Mouse (Mus musculus) hindbrain, embryonic 16.5 days (tissue): ENCODE results near the gene Por. TPM values are rescaled to one million over a fixed set of nuclear protein-coding genes. Genes with fewer than 3 reads are reported as not detected.

Experiments
- ATAC-seq: fragments of 200-750 bp; cut with Nextera tagmentation; 2 replicates; pipeline ENCODE4 v1.8.0; 2017; ENCODE audit warnings: moderate TSS enrichment, moderate library complexity
- H3K27ac ChIP-seq: fragments of 300-500 bp; sonication (generic); 2 replicates; pipeline ENCODE4 v1.5.1; 2014; ENCODE audit warnings: low read depth, mild to moderate bottlenecking, control low read depth, low read length, moderate library complexity
- H3K27me3 ChIP-seq: fragments of 300-500 bp; sonication (generic); replicated peaks from 2 replicates; pipeline ENCODE4 v1.6.1; 2014; ENCODE audit warnings: low read length; ENCODE audit not compliant: control insufficient read depth, insufficient read depth
- H3K36me3 ChIP-seq: fragments of 300-500 bp; sonication (generic); 2 replicates; pipeline ENCODE4 v1.6.1; 2014; ENCODE audit warnings: mild to moderate bottlenecking, low read length, moderate library complexity, mixed read lengths; ENCODE audit not compliant: control insufficient read depth, insufficient read depth
- H3K4me1 ChIP-seq: fragments of 300-500 bp; sonication (generic); 2 replicates; pipeline ENCODE4 v1.6.1; 2014; ENCODE audit warnings: low read depth, low read length; ENCODE audit not compliant: control insufficient read depth, insufficient read depth
- H3K4me2 ChIP-seq: fragments of 300-500 bp; sonication (generic); 2 replicates; pipeline ENCODE4 v1.6.1; 2014; ENCODE audit warnings: mild to moderate bottlenecking, low read length, control low read depth, moderate library complexity
- H3K4me3 ChIP-seq: fragments of 300-500 bp; sonication (generic); 2 replicates; pipeline ENCODE4 v1.5.1; 2014; ENCODE audit warnings: mild to moderate bottlenecking, low read length, control low read depth, moderate library complexity
- H3K9ac ChIP-seq: fragments of 300-500 bp; sonication (generic); 2 replicates; pipeline ENCODE4 v1.6.1; 2014; ENCODE audit warnings: low read depth, mild to moderate bottlenecking, control low read depth, low read length, moderate library complexity
- H3K9me3 ChIP-seq: fragments of 300-500 bp; sonication (generic); 2 replicates; pipeline ENCODE4 v1.6.1; 2014; ENCODE audit warnings: mild to moderate bottlenecking, low read length, moderate library complexity; ENCODE audit not compliant: control insufficient read depth
- WGBS: fragments of 180-500 bp; shearing (Covaris S2); extraction: QIAGEN DNeasy Blood & Tissue Kit; methylation state at CpG from one replicate; pipeline ENCODE4 v1.1.7; 2014; 5-methylcytosine and 5-hydroxymethylcytosine counted together
- polyA plus RNA-seq: library from polyadenylated mRNA; unstranded; fragments of >200 nt; fragmentation: Nextera tagmentation; extraction: Ambion mirVana; gene quantifications from 2 replicates; pipeline ENCODE4 v1.2.1, GENCODE M21; 2015

Gene Por
- polyA plus RNA-seq, 1 experiment from 2014 or later: 101 TPM

- ATAC-seq: 0 out of 2 replicates have a peak, but pooled peaks have one; percentile 34
- Histone ChIP-seq H3K27me3 (no peaks in the 10 kb centered on the region), H3K4me3 (no peak overlapping the region), H3K27ac (no peak overlapping the region), H3K4me1 (no peaks in the 10 kb centered on the region), H3K36me3 (no peaks in the 10 kb centered on the region), H3K9ac (no peak overlapping the region), H3K4me2 (no peak overlapping the region), H3K9me3 (no peaks in the 10 kb centered on the region)
- WGBS: 76% methylated on average over 6 of the region's 6 CpGs
Measured at GRCm38 (mm10) chr5:135680967-135681545, 11.2 kb downstream of the Por start.

DNA sequence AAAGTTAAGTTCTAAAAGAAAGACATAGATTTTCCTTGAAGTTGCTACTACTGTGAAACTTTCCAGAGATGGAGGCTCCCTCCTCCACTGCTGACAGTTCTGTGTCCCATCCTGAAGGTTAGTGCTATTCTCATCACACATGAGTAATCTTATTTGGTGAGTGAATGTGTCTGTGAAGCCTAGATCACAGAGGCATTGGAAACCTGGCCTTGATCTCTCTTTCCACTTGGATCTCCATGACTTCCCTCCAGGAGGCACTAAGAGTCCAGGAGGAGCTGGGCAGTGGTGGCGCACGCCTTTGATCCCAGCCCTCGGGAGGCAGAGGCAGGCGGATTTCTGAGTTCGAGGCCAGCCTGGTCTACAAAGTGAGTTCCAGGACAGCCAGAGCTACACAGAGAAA is 12.2 kb downstream of the Por start:
- 93% methylated on average over 5 of the region's 5 CpGs for WGBS

DNA sequence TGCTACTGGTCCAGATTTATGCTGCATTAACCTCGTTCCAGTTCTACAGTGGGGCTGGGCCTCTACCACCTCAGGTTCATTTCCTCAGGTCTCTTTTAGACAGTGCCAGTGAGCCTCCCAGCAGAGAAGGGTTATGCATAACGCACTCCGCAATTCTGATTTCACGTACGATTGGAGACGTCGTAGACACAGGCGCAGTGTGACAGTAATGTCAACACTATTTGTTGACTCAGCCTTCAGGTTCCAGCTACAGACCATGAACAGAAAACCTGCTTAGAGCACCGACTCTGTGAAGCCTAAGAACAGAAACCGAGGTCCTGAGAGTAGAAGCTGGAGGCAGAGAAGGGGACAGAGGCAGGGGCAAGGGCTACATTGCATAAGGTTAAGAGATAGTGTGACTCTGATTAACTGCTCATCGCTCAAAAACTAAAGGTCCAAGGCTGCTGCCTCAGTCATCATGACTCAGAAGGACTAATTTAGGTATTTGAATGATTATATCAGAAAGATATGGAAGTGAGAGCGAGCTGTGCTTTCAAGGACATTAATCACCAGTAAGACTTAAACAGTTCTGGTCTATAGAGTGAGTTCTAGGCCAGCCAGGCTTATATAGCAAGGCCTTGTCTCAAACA is 13.2 kb downstream of the Por start:
- ATAC-seq: no peak
- 90% methylated on average over 12 of the region's 12 CpGs for WGBS
- Histone ChIP-seq H3K27me3 (no peaks in the 10 kb centered on the region), H3K9me3 (no peaks in the 10 kb centered on the region), H3K4me2 (no peak overlapping the region), H3K4me1 (no peaks in the 10 kb centered on the region), H3K27ac (no peak overlapping the region), H3K9ac (no peak overlapping the region), H3K36me3 (no peaks in the 10 kb centered on the region), H3K4me3 (no peak overlapping the region)

More for the DNA sequence above, 12.2 kb downstream of the Por start:
- Histone ChIP-seq H3K4me3 (no peak overlapping the region), H3K4me2 (no peak overlapping the region), H3K9me3 (no peaks in the 10 kb centered on the region), H3K4me1 (no peaks in the 10 kb centered on the region), H3K27me3 (no peaks in the 10 kb centered on the region), H3K9ac (no peak overlapping the region), H3K36me3 (no peaks in the 10 kb centered on the region), H3K27ac (no peak overlapping the region)
- ATAC-seq: no peak

- no peaks in the 10 kb centered on the region for H3K27me3 ChIP-seq
Measured at GRCm38 (mm10) chr5:135690401-135690800, 20.6 kb downstream of the Por start.

GRCm38 (mm10) chr5:135691266-135691665 is 21.4 kb downstream of the Por start:
- no peaks in the 10 kb centered on the region for H3K27me3 ChIP-seq
- H3K27ac ChIP-seq: no peak overlapping the region
- no peak overlapping the region for H3K4me3 ChIP-seq
- no peak for ATAC-seq
- no peaks in the 10 kb centered on the region for H3K36me3 ChIP-seq
- H3K9ac ChIP-seq: no peak overlapping the region
- no peak overlapping the region for H3K4me2 ChIP-seq
- no peaks in the 10 kb centered on the region for H3K9me3 ChIP-seq
- WGBS: 74% methylated on average over 4 of the region's 4 CpGs
- peaks cover 15% of the 10 kb centered on the region for H3K4me1 ChIP-seq

More at GRCm38 (mm10) chr5:135690401-135690800, 20.6 kb downstream of the Por start:
- Histone ChIP-seq H3K4me2 (peak overlapping the region; percentile 80), H3K4me3 (peak overlapping the region; percentile 87), H3K9me3 (no peaks in the 10 kb centered on the region), H3K36me3 (no peaks in the 10 kb centered on the region), H3K4me1 (peaks cover 15% of the 10 kb centered on the region), H3K9ac (peak overlapping the region; percentile 27; the same call in 1 of the 2 replicates), H3K27ac (no peak overlapping the region)
- 90% methylated on average over 5 of the region's 5 CpGs for WGBS
- ATAC-seq: no peak

DNA sequence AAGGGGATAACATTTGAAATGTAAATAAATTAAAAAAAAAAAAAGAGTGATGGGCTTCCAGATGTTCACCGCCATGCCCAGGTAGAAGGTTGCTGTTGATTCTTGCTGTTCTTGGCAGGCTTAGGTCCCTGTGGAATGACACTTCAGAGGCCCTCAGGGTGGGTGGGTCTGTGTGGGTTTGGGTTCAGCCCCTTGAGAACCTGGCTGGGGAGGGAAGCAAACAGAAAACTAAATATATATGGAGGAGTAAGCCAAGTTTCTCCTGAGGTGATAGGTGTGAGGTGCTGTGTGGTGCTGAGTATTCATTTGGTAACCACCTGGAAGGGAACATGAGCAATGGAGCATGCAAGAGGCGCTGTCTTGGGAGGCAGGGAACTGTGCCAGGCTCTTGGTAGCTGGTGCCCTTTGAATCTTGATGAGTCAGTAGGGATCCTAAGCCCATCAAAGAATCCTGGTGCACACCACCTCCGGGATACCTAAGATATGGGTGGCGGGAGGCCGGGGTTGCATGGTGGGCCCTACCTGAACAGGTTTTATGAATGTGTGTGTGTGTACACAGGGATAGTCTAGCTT is 23.5 kb downstream of the Por start:
- no peak for ATAC-seq
- no peak overlapping the region for H3K4me2 ChIP-seq
- no peaks in the 10 kb centered on the region for H3K36me3 ChIP-seq
- 98% methylated on average over 5 of the region's 5 CpGs for WGBS
- no peak overlapping the region for H3K27ac ChIP-seq
- no peak overlapping the region for H3K4me3 ChIP-seq
- H3K27me3 ChIP-seq: no peaks in the 10 kb centered on the region
- no peaks in the 10 kb centered on the region for H3K9me3 ChIP-seq
- peaks cover 15% of the 10 kb centered on the region for H3K4me1 ChIP-seq
- H3K9ac ChIP-seq: no peak overlapping the region

- 0 out of 2 replicates have a peak, but pooled peaks cover 3% of the 10 kb centered on the region for H3K36me3 ChIP-seq
- peaks cover 10% of the 10 kb centered on the region for H3K4me1 ChIP-seq
- no peaks in the 10 kb centered on the region for H3K9me3 ChIP-seq
- H3K9ac ChIP-seq: no peak overlapping the region
- no peak overlapping the region for H3K4me2 ChIP-seq
- no peak overlapping the region for H3K27ac ChIP-seq
- H3K4me3 ChIP-seq: no peak overlapping the region
- H3K27me3 ChIP-seq: no peaks in the 10 kb centered on the region
- no peak for ATAC-seq
- 70% methylated on average over 7 of the region's 7 CpGs for WGBS
Measured at GRCm38 (mm10) chr5:135695277-135695721, 25.5 kb downstream of the Por start.

GRCm38 (mm10) chr5:135697711-135698111 is 27.9 kb downstream of the Por start:
- no peak overlapping the region for H3K27ac ChIP-seq
- no peaks in the 10 kb centered on the region for H3K27me3 ChIP-seq
- H3K9me3 ChIP-seq: no peaks in the 10 kb centered on the region
- ATAC-seq: no peak
- H3K4me3 ChIP-seq: no peak overlapping the region
- no peak overlapping the region for H3K4me2 ChIP-seq
- no peak overlapping the region for H3K9ac ChIP-seq
- H3K36me3 ChIP-seq: peaks cover 5% of the 10 kb centered on the region; the same call in 1 of the 2 replicates
- WGBS: 81% methylated on average over 5 of the region's 5 CpGs
- no peaks in the 10 kb centered on the region for H3K4me1 ChIP-seq

DNA sequence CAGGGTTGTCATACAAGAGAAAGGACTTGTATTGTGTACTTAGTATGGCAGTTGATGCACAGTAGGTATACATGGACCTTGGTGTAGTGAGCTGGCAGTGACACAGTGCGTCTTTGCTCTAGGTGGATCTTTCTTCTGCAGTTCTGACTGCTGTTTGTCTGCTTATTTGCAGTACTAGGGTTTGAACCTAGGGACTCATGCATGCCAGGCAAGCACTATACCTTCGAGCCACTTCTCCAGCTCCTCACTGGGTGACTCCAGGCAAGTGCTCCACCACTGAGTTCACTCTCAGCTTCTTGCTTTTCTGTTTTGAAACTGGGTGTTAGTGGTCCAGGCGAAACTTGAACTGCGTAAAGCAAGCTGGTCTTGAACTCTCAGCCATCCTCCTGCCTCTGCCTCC is 31.8 kb downstream of the Por start:
- no peak overlapping the region for H3K4me3 ChIP-seq
- ATAC-seq: no peak
- H3K27ac ChIP-seq: no peak overlapping the region
- no peaks in the 10 kb centered on the region for H3K4me1 ChIP-seq
- peaks cover 5% of the 10 kb centered on the region; the same call in 1 of the 2 replicates for H3K36me3 ChIP-seq
- 93% methylated on average over 4 of the region's 4 CpGs for WGBS
- H3K9me3 ChIP-seq: no peaks in the 10 kb centered on the region
- no peaks in the 10 kb centered on the region for H3K27me3 ChIP-seq
- no peak overlapping the region for H3K9ac ChIP-seq
- no peak overlapping the region for H3K4me2 ChIP-seq
